Mouse (Mus musculus): ENCODE data around the gene Plcxd2.

The Plcxd2 gene

DNA sequence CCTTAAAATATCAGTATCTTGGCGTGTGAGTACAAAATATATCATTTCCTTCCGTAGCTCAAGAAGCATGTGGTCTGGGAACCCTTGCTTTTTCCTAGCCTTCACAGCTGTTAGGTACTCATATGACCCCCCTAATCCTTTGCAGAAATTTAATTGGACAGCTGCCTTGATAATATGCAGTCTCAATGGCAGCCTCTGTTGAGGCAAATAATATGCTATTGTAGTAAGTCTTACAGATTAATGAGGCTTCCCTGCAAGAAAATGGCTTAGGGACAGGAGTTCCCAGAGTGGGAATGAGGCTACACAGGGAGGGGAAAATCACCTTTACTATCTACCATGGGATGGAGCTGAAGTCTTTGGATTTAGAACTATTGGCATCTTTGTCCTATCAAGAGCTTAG, 73.5 kb downstream of the Plcxd2 start:
- no peak for DNase-seq

DNA sequence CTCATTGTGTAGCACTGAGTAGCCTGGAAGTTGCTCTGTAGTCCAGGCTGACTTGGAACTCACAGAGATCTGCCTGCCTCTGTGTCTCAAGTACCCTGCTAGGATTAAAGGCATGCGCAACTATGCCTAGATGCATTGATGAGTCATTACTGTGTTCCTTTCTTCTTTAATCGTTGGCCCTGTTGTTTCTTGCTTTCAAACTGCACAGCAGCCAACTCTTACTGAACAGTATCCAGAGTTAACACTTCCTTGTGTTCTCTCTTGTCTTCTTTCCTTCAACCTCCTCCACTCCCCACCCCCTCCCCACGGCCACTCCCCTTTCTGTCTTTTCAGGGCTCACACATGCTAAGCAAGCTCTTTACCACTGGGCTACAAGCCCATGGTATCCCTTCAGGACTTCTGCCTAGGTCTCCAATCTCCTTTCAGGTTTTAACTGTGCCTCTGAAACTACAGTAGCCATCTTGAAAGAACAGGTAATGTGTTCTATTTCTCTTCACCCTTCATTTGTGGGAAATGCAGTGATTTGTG, 74.0 kb downstream of the Plcxd2 start:
- no peak for DNase-seq

DNA sequence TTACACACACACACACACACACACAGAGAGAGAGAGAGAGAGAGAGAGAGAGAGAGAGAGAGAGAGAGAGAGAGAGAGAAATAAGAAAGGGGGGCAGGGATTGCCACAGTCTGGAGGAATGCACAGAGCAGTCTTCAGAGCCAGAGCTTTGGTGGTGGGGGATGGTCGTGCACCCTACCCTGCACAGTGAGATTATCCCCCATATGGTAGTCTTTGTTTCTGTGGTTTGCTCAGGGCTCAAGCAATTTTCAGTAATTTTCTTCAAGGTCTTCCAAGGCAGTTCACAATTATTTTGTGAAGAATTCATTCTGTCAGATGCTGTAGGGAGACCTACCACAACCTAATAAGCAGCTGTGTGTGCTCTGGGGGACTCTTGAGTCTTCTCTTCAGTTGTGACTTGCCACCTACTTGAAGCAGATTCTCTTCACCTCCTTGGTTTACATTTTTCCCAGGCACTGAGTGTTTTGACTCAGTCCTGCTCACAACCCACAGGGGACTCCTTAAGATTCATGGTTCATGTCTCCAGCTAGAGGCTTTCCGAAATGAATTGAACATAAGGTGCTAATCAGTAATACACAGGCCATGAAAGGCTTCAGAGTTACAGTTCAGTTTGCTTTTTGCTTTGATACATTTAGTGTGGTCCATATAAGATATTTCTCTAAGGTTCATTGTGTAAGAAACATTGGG, 75.2 kb downstream of the Plcxd2 start:
- no peak for DNase-seq

DNA sequence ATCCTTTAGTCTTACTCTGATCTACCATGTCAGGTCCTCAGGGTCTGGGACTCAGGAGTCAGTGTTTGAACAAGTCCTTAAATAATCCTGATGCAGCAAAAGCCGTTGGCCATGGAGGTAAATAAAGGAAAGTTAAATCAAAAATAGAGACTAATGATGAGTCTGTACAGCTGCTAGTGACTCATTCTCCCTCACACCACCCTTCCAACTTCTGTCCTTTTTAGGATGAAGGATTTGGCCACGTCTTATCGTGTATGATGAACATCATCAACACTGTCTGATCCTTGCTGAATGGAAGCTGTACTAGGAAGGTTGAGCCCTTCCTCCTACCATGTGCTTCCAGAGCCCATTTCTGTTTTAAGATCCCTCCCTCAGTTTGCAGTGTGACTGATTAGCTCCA, 79.7 kb downstream of the Plcxd2 start:
- DNase-seq = no peak

DNA sequence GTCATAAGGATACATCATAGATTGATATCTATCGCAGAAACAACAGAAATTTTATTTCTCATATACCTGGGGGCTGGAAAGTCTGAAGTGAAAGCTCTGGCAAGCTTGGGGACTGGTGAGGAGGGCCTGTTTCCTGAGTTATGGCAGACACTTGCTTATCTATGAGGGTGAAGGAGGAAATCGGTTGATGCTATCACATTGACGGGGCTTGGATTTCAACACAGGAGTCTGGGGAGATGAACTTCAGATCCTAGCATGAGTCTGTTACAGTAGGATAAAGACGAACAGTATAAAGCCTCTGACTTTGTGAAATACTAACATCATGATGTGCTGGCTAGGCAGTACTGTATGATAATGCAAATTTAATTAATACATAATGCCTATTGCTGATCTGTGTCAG, 81.9 kb downstream of the Plcxd2 start:
- no peak for DNase-seq

DNA sequence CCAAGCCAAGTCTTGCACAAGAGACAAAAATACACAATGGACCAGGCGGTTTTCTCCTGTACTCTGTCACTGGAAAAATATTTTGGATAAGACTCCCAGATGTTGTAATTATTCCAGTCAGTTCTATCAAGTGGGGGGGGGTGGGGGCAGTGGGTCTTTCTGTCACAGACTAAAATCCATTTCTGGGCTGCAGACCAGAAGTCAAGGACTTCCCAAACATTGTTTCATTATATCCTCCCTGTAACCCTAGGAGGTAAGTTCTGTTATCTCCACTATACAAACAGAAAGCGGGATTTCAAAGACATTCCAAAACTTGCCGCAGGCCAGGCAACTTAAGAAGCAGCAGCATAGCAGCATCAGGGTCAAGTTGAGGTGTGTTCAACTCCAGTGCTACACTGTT, 82.4 kb downstream of the Plcxd2 start:
- DNase-seq = no peak

DNA sequence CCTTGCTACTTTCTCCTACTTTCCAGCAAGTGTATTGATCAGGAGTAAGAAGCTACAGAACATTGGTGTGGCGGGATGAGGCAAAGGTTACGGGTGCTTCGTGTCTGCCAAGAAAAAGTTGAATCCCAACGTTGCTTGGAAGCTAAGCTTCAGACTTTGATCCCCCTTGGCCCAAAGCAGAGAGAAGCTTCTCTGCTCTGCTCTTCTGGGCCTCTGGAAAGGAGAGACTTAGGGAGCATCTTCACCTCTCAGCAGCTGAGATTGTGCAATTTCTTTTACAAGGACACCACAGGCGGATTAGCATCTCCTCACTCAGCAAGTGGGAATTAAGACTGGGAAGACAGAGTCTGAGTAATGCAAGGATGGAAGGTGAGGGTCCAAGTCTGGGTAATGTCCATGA, 83.1 kb downstream of the Plcxd2 start:
- DNase-seq = peak; percentile 31 to 67

DNA sequence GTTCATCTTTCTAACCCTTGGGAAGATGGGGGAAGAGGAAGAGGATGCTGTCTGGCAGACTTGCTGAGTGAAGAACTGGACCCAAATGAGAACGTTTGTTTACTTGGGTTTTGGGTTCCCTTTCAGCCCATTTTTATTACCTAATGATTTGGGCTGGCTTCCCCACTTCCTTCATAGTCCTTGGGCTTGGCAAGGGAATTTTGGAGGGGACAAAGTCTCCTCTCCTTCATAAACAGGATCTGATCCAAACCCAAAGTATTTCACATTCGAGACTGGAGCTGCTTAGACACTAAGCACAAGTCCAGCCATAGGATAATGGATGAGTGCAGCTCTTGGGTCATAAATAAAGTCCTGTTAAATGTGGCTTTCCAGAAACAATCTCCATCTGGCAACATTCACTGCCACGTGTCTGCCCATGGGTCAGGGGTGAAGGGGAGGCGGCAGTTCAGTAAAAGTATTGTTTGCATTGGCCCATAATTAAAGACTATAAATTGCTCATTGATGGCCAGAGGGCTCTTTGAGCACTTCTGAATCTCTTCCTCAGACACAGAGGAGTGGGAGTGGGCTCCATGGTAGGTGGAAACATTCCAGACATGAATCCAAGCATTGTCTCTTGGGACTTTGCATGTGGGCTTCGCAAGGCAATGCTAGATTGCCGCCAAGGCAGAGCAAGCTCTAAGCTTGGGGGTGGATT, 86.1 kb downstream of the Plcxd2 start:
- DNase-seq = no peak

DNA sequence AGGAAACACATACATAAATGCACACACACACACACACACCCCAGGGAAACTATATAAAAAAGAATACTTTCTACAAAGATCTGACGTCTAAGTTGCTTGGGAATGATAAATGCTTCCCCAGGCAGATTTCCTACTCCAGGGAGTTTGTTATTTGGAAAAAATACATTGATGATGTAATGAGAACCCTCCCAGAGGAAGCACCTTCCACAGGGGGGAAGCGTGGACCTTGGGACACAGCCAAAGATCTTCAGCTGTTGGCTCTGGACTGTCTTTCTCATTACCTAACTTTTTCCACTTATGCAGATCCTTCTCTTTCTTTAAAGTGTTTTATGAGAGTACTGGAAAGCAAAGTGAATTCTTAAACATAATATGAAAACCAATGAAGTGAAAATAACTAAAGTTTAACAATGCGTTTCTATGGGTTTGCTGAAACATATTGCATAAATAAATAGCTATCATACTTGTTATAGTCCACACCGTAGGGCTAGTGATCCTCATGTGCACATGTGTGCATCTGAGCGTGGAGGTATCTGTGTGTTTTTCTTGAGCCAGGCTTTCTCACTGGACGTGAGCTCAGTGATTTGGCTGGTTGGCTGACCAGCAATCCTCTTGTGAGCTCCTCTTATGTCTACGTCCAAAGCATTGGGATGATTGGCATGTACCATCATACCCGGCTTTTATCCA, 87.3 kb downstream of the Plcxd2 start:
- peak; percentile 61 to 78 for DNase-seq

DNA sequence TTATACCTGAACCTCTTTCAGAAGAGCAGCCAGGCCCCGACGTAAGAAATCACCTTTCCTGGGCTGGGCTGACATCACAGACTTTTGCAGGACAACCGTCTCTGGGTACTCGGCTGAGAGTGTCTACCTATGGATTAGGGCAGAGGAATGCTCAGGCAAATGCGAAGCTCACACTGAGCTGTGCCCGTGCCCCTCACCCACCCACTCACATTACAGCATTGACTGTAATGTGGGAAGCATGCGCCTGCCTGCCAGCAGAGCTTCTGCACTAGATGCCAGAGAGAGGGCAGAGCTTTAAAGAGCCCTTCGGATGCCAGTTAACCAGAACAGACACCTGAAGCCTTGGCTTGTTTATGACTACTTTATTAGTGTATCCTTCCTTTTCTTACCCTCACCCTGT, 90.4 kb downstream of the Plcxd2 start:
- no peak for DNase-seq

All from kidney, postnatal 25 days (tissue).